Mouse (Mus musculus): ENCODE measurements around the gene Susd2.

GRCm38 (mm10) chr10:75645616-75646015 is 1.8 kb upstream of the Susd2 start:
- no peak for TF ChIP-seq CTCF (conservative IDR thresholded peaks at IDR 0.05; ENCODE audit: insufficient read depth, insufficient read length, low read depth, low read length)
- no peak for TF ChIP-seq POLR2A (IDR thresholded peaks at IDR 0.05; ENCODE audit: low read depth, low read length)

All from kidney, adult 2 months (tissue).